Mouse (Mus musculus) lung, postnatal 14 days (tissue): ENCODE data around the gene Cstf2.

Experiments
- DNase-seq: peaks from one replicate; pipeline ENCODE4 v3.0.0; 2021

Cstf2 gene

DNA sequence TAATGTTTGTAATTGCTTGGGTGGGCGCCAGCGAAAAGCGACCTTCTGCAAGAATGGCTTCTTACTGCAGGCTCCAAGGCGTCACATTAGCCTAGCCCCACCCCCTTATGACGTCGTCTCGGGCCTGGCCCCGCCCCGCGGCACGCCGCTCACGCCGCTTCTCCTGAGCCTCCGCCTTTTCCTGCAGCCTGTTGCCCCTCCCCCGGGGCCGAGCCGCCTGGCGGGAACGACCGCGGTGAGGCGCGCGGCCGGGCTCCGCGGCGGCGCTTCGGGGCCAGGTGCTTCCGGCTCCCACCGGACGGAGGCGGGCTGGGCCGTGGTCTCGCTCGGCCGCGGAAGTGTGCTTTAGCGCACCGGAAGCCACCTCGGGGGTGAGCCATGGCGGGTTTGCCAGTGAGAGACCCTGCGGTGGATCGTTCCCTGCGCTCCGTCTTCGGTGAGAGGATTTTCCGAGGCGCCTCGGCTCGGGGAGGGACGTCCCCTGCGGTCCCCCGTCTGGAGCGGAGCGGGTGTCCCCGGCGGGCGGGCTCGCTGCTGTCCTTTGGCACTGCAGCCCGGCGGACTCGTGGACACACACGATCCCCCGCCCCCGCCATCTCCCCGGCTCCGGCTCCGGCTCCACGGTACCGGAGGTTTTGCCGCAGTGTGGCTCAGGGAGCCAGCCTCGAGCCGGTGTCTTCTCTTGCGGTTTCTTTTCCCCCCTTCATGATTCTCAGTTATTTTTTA, at the start of gene Cstf2:
Gene Cstf2 (plus strand): TSS at position 201 of the 726 bp plus-strand sequence.
- DNase-seq: peak; percentile 94

DNA sequence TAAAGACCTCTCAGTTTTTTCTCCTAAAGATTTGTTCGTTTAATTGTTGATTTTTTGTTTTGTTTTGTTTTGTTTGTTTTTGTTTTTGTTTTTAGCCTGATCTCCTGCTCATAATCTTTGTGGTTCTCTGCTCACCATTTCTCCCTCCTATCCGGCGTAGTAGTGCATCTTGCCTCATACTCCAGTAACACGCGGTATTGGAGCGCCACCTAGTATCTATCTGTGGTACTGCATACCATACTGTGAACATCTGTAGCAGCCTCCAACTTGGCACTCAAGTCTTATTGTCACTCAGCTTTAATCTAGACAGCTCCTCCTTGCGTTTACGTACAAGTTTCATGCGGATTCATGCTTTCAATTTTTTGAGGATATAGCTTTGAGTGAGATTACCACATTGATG, 40.0 kb upstream of the Cstf2 start:
- DNase-seq: peak; percentile 77

DNA sequence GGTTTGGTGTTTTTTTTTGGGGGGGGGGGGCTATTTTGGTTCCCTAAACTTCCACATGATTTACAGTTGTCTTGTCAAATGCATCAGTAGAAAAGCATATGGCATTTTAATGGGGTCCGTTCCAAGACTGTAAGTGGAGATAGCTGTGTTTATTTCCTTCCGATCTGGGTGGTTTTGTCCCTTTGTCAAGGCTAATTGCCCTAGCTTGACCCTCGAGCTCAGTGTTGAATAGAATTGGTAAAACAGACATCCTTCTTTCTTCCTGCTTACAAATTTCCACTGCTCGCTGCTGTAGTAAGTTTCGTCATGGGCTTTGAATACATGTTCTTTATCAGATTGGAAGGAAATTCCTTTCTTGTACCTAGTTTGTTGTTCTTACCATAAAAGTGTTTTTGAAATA, 38.3 kb upstream of the Cstf2 start:
- DNase-seq: no peak

DNA sequence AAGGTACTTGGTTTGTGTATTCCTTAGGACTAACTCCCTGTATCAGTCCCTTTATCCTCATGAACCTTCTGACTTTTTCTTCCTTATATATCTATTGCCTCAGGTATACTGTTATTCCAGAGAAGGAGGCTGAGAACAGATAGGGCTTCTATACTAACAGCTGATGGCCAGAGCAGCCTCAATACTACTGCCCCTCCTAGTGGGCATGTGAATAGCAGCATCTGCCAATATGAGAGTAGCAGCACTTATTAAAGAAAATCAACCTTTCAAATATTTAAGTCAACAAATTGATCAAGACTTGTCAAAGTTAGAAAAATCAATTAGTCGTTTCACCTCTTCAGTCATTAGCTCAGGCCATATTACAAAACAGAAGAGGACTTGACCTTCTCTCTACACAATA, 10.0 kb upstream of the Cstf2 start:
- DNase-seq: no peak

DNA sequence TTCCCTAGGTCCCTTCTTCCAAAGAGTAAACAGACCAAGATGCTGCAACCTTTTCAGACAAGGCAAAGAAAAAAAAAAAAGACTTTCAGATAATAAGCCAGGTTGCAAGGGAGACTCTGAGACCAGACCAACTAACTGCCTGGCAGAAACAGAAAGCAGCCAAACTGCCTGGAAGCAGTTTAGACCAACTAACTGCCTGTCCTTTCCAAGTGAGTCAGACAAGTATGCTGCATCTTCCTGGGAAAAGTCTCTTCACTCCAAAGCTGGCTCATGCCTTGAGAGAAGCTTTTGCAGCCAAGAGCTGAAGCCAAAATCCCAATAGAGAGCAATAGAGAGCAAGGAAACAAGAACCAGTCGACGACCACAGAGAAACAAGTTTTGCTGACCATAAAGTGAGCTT, 2.1 kb upstream of the Cstf2 start:
- no peak for DNase-seq

DNA sequence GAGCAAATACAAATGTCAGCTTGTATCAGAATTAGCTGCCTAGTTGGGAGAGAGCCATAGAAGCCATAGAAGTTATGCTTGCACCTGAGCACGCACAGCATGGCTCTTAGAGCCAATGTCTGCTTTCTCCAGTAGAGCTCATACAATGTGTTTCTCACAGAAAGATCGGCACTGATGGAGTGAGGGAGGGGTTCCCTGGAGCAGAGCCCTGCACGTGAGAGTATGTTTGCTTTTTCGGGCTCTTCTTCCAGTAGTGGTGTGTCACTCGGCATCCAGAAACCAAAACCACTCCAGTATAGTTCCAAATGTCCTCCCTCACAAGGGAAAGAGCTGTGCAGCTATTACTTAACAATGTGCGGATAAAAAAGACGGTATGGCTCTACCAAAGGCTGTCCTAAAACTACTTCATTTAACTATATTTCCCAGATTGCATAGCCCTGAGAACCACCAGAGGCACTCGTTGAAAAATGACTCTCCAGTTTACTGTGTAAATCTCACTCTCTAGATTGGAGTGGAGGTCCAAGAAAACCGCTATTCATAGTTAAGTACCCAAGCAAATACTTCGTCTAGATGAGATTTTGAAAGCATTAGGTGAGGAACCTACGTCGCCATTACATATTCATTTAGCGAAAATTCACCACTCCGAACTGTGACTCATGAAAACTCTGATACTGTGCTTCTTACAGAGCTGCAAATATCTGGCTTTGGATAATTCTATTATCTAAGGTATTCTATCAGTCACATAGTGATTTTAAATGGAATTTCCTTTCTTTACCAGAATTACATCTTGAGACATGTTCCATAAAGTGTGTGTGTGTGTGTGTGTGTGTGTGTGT, 729 bp upstream of the Cstf2 start:
- DNase-seq: no peak

DNA sequence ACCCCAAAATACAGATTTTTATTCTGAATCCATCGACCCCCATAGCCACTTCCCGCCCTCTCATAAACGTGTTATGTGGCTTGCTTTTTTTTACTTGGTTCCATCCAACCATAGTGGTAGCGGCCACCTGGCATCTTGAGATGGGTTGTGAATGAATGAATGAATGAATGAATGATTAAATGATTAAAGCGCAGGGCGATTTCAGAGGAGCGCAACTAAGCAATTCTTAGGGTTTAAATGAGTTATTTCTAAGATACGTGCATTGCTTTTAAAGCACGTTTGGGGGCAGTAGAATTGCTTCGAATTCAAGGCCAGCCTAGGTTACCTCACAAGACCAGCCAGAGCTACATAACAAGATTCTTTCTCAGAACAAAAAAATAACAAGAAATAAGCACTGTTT, 777 bp downstream of the Cstf2 start:
- no peak for DNase-seq

DNA sequence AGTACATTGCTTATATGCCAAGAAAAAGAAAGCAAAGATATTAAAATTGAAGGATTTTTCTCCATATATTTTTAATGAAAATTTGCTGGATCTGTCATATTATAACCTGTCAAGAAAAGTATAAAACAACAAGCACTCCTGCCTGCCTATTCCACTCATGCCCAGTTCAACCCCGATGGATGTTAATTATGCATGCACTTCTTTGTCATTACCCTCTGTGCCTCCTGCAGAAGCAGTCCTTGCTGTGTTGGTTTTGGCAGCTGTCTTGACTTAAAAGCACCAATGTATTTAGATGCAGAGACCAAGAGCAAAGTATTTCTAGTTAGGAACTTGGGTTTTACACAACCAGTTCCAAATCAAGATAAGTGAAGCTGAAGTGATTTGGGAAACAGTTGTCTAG, 26.5 kb downstream of the Cstf2 start:
- DNase-seq: no peak

DNA sequence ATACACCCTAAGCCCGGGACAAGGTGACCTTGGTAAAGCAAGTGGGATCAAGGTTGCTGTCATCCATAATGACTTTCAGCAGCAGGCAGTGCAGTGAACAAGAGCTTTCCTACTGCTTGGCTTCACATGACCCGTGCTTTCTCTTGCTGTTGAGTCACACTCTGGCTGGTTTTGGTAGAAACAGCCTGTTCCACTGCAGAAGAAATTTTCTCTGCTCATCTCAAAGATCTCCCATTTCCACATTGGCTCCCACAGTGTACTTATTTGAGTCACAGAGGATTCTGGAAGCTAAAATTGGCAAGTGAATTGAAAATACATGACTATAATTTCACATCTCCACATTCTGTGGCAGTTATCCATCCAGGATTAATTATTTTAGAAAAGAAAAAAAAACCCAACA, 43.7 kb downstream of the Cstf2 start:
- no peak for DNase-seq

DNA sequence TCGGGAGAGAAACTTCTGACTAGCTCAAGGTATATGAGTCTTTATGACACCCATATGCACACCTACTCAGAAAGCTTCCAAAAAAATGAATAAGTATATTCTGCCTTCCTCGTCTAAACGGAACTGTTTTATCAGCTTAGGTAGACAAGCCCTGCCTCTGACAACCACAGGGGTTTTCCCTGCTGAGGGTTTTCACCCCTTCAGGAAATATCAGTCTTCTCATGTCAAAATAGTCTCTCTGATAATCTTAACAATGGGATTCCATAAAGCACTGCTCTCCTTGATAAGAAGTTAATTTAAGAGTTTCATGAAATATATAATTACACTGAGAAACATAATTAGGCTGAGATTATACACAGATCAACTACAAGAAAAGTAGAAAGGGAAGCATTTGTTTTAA, 52.8 kb downstream of the Cstf2 start:
- DNase-seq: no peak

DNA sequence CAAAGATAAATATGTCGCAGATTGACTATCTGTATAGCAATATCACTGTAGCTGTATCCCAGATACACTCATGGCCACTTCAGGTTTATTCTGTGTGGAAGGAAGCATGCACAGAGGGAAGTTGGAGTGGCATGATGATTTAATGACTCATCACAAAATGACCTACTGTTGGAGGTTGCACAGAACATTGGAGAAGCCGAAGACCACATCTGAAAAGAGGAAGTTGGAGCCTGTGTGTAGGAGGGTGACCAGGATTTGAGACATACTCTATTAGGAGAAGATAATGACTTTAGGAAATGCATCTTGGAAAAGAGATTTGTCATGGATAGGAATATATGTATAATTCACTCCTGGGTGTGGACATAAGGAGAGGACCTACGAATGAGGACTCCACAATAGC, 57.4 kb downstream of the Cstf2 start:
- DNase-seq: no peak

DNA sequence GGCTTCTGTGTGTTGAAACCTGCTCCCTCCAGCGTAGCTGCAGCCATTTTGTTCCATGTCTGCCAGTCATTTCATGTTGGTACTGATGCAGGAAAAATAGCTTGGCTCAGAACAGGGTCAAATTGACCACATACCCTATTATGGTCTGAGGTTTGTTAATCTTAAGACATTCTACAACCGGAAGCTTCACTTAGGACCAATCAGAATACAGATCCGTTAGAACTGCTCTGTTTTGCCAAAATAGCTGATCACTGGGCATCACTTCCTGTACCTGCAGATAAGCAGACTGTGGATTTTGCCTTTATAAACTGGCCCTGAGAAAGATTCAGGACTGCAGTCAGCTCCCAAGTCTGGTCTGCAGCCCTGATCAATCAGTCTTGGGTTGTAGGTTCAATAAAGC, 69.6 kb downstream of the Cstf2 start:
- DNase-seq: no peak

DNA sequence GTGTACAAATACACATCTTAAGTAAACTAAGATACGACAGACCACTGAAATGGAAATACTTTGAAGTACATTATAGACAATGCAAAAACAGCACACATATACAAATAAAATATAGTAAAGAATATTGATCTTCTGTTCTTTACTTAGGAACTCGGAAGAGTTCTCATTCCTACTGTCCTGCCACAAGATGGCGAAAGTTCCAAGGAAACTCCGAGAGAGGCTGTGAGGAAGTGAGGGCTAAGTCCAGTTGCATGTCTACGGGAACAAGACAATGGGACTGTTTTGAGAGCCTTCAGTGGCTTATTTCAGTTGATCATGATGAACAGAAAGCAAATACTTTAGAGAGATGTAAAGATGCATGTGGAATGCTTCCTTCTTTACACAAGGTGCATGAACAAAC, 73.3 kb downstream of the Cstf2 start:
- DNase-seq: peak; percentile 29

DNA sequence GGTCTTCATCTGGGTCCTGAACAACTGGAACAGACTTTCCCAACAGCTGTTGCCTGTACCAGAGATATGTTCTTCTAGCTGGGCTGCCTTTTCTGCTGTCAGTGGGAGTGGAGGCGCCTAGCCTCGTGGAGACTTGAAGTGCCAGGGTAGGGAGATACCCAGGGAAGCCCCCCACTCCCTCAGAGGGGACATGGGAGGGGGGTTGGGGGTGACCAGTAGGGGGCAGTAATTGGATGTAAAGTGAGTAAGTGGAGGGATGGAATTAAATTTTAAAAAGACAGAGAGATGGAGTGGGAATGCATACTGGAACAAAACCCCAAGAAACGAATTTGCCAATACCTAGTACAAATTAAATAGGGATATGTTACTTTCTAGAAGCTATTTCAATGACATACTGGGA, 74.8 kb downstream of the Cstf2 start:
- DNase-seq: no peak
